Mouse (Mus musculus): ENCODE data around the gene Ccdc151. TPM values are rescaled to one million over a fixed set of nuclear protein-coding genes. Genes with fewer than 3 reads are reported as not detected.

The Ccdc151 gene
- polyA plus RNA-seq, 1 experiment from 2014 or later = 4.7 TPM

DNA sequence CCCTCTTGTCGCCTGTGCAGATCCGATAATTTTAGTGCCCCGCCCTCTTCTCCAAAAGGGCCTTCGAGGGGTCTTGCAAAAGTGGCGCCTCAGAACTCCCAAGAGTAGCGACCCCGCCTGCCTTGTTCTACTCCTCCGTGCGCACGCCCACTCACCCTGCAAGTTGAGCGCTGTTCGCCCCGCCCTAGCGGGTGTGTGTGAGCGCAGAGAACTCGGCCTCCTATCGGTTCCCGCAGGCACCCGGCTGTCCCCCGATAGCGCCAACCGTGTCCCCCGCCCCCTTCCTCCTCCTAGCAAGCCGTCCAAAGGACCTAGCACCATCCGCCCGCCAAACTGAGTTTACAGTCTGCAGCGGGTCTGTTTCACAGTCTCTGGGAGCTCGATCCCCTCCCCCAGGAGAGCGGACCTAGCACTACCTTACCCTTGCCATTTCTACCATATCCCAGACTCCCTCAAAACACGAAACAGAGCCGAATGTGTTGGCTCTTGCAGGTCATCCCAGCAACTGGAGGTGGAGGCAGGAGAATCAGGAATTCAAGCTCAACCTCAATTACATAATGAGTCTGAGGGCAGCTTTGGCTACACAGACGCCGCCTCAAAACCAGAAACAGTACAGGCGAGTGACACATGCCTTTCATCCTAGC lies 39.9 kb downstream of the Ccdc151 start:
- ATAC-seq (ENCODE audit: low FRiP score) = peak; percentile 70
- Histone ChIP-seq H3K9ac (peak overlapping the region; percentile 39), H3K9me3 (replicated peaks) (no peaks in the 10 kb centered on the region), H3K4me3 (peak overlapping the region; percentile 37), H3K27me3 (peaks cover 55% of the 10 kb centered on the region), H3K36me3 (no peaks in the 10 kb centered on the region), H3K27ac (no peak overlapping the region), H3K4me1 (peaks cover 24% of the 10 kb centered on the region), H3K4me2 (replicated peaks) (peak overlapping the region; percentile 59)
- 4% methylated on average over 34 of the region's 34 CpGs for WGBS

DNA sequence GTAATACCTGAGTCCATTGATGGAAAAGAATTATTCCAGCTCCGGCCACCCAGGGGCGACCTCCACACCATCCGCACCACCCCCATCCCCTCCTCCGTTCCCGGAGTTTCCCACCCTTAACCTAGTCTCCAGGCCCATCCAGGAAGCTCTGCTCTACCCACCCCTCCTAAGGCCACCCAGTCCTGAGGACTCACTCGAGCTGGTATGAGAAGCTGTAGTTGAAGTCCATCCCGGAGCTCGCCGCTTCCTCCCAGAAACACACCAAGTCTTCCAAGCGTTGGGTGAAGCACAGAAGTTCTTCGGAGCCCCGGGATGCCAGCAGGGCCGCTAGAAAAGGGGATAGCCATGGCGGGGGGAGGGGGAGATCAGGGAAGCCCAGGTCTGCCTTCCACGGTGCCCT lies 40.4 kb downstream of the Ccdc151 start:
- Histone ChIP-seq H3K27ac (no peak overlapping the region), H3K9ac (peak overlapping the region; percentile 39; the same call in 1 of the 2 replicates), H3K4me1 (peaks cover 24% of the 10 kb centered on the region), H3K9me3 (replicated peaks) (no peaks in the 10 kb centered on the region), H3K4me3 (peak overlapping the region; percentile 37), H3K36me3 (no peaks in the 10 kb centered on the region), H3K4me2 (replicated peaks) (peak overlapping the region; percentile 59), H3K27me3 (peaks cover 55% of the 10 kb centered on the region)
- WGBS = 0% methylated on average over 15 of the region's 15 CpGs
- no peak for ATAC-seq (ENCODE audit: low FRiP score)

DNA sequence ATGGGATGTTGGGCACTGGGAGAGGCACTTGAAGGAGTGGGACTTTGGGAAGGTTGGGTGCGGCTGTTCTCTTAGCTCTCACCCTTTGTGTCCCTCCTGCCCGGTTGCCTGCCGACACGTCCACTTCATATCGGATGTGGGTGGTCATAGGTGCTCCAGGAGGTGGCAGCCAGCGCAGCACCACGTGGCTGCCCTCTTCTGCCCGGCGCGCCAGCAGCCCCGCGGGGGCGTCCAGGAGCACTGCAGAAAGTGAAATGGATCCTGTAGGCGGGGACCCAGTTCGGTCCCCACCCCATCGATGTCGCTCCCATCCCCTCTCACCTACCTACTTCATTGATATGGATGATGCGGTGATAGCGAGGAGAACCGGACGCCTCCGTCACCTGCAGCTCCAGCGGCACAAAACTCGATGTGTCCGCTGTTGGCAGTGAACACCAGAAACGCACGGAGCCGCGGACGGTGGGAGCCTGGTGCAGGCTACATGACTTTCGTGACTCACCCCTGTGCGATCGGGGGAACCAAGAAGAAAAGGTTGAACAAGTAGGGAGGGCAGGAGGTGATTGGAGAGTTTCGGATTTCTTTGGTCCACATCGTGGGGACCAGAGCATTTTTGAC lies 41.0 kb downstream of the Ccdc151 start:
- H3K4me2 ChIP-seq (replicated peaks) = peak overlapping the region; percentile 59
- ATAC-seq (ENCODE audit: low FRiP score) = no peak
- no peaks in the 10 kb centered on the region for H3K36me3 ChIP-seq
- no peak overlapping the region for H3K27ac ChIP-seq
- H3K27me3 ChIP-seq = peaks cover 55% of the 10 kb centered on the region
- H3K9ac ChIP-seq = 0 out of 2 replicates have a peak overlapping the region, but pooled peaks have one; percentile 35
- 2% methylated on average over 35 of the region's 35 CpGs for WGBS
- peaks cover 27% of the 10 kb centered on the region for H3K4me1 ChIP-seq
- H3K4me3 ChIP-seq = peak overlapping the region; percentile 37
- no peaks in the 10 kb centered on the region for H3K9me3 ChIP-seq (replicated peaks)

DNA sequence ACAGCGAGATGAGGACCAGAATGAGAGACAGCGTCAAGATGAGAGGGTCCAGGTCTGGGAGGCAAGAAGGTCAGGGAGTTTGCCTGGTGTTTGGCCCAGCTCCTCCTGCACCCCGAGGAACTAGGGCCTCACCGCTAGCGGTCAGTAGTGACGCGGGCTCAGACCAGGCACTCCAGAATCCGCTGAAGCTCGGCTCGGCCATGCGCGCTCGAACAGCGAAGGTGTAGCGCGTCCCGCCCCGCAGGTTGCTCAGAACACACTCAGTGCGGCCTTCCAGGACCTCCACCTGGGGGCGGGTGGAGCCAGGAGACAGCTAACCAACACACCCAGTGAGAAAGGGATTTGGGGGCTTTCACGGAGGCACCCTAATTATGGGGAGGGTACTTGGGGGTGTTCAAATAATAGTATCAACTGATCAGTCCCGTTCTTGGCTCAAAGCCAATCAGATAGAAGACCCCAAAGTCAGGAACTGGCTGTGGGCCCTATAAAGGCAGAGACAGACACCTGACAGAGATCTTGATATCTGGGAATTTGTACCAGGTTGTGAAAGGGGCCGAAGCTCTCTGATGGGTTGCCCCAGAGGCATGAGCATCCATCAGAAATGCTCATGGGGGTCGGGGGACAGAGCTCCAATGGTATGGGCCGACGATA lies 41.8 kb downstream of the Ccdc151 start:
- Histone ChIP-seq H3K9me3 (replicated peaks) (no peaks in the 10 kb centered on the region), H3K27me3 (peaks cover 55% of the 10 kb centered on the region), H3K27ac (no peak overlapping the region), H3K4me1 (peaks cover 30% of the 10 kb centered on the region), H3K4me2 (replicated peaks) (0 out of 2 replicates have a peak overlapping the region, but pooled peaks have one; percentile 59), H3K36me3 (no peaks in the 10 kb centered on the region), H3K9ac (no peak overlapping the region), H3K4me3 (0 out of 2 replicates have a peak overlapping the region, but pooled peaks have one; percentile 5)
- no peak for ATAC-seq (ENCODE audit: low FRiP score)
- 9% methylated on average over 26 of the region's 26 CpGs for WGBS

DNA sequence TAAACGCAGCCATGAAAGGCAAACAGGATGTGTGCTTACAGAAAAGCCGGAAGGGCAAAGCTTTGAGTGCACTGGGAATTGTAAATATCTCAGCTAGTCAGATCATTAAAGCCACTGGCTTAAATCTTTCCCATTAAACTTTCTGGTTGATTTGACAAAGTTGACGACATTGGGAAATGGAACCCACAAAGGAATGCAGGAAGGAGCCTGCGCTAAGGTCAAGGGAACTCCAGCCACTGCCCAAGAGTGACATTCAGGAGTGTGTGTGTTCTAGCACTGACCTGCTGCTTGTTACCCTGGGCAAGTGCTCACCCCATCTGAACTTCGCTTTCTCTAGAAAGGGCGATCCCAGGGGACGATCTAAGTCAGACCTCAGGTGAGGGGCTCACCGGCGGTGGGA lies 42.3 kb downstream of the Ccdc151 start:
- no peak for ATAC-seq (ENCODE audit: low FRiP score)
- no peak overlapping the region for H3K4me3 ChIP-seq
- WGBS = 52% methylated on average over 9 of the region's 9 CpGs

DNA sequence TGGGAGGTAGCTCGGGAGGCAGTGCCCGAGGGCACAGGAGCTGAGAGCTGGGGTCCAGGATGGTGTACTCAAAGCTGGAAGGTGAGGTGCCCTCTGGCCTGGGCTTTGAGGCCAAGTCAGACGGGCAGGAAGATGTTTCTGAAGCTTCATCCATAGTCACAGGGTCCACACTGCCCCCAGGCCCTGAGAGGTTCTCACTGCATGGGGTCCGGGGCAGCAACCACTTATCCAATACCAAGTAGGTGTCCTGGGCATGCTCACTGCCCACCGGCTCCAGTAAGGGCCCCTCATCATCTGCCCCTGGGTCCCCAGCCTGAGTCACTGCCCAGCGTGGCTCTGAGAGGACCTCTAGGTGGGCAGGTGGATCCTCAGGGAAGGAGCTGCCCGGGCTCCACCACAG lies 43.2 kb downstream of the Ccdc151 start:
- no peaks in the 10 kb centered on the region for H3K36me3 ChIP-seq
- 95% methylated on average over 7 of the region's 7 CpGs for WGBS
- peaks cover 54% of the 10 kb centered on the region for H3K27me3 ChIP-seq
- no peak overlapping the region for H3K4me3 ChIP-seq
- H3K4me2 ChIP-seq (replicated peaks) = no peak overlapping the region
- no peak overlapping the region for H3K27ac ChIP-seq
- no peaks in the 10 kb centered on the region for H3K9me3 ChIP-seq (replicated peaks)
- ATAC-seq (ENCODE audit: low FRiP score) = no peak
- peaks cover 33% of the 10 kb centered on the region for H3K4me1 ChIP-seq
- H3K9ac ChIP-seq = no peak overlapping the region

More for the DNA sequence above, 42.3 kb downstream of the Ccdc151 start:
- peaks cover 55% of the 10 kb centered on the region for H3K27me3 ChIP-seq
- no peaks in the 10 kb centered on the region for H3K36me3 ChIP-seq
- no peak overlapping the region for H3K27ac ChIP-seq
- H3K4me1 ChIP-seq = peaks cover 30% of the 10 kb centered on the region
- H3K4me2 ChIP-seq (replicated peaks) = no peak overlapping the region
- H3K9me3 ChIP-seq (replicated peaks) = no peaks in the 10 kb centered on the region
- no peak overlapping the region for H3K9ac ChIP-seq

DNA sequence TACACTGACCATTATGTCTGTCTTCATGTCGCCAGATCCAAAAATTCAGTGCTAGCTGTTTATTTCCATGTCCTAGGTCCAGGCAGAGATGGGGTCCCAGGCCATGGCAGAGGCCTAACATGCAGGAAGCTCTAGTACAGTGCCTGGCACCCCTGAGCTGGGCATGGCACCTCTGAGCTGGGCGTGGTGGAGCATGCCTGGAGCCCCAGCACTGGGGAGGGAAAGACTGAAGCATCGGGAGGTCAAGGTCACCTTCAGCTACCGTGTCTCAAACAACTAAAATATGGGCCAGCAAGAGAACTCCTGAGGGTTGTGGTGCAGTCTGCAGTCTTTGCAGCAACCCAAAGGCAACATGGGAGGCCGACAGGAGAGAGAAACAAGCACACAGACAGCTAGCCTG lies 44.1 kb downstream of the Ccdc151 start:
- Histone ChIP-seq H3K9me3 (replicated peaks) (no peaks in the 10 kb centered on the region), H3K4me2 (replicated peaks) (no peak overlapping the region), H3K36me3 (no peaks in the 10 kb centered on the region), H3K27ac (no peak overlapping the region), H3K27me3 (peaks cover 46% of the 10 kb centered on the region), H3K9ac (no peak overlapping the region), H3K4me1 (peaks cover 35% of the 10 kb centered on the region), H3K4me3 (no peak overlapping the region)
- no peak for ATAC-seq (ENCODE audit: low FRiP score)
- WGBS = 80% methylated on average over 5 of the region's 5 CpGs

DNA sequence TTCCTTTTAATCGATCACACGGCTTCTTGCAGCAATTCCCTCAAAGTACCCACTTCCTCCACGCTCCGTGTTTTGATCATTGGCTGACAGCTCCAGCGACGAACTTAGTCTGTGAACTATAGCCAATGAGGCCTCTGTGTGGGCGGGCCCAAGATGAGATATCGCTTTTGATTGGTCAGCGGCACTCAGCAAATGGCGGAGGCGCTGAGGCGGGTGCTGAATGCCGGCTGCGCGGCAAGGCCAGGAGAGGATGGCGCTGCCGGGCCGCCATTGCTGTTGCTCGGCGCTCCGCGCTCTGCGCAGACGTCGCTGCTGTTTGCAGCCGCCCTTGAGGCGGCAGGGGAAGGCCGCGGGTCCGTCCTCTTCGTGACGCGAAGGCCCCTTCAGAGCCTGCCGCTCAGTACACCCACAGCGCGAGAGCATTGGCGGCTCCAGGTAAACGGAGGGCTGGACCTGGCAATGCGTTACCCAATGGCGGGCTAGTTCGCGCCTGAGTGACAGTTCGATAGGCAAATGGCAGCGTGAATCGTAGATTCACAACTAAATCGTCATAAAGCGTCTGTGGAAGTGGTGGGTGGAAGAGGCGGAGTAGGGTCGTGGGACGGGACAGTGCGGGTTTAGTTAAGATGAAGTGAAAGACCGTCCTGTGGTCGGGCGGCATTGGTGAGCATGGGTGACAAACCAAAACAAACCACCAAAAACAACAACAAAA lies 46.7 kb downstream of the Ccdc151 start, which contains the start of gene Swsap1:
Gene Swsap1 (plus strand): TSS at position 186 of the 712 bp plus-strand sequence.
- 0 out of 2 replicates have a peak, but pooled peaks cover 3% of the 10 kb centered on the region for H3K9me3 ChIP-seq (replicated peaks)
- peaks cover 16% of the 10 kb centered on the region for H3K4me1 ChIP-seq
- WGBS = under 1% methylated on average over 54 of the region's 54 CpGs
- peak; percentile 98 for ATAC-seq (ENCODE audit: low FRiP score)
- H3K27ac ChIP-seq = peak within 1 kb of the TSS; percentile 92
- peaks cover 20% of the 10 kb centered on the region for H3K27me3 ChIP-seq
- peak within 1 kb of the TSS; percentile 80 for H3K9ac ChIP-seq
- H3K4me3 ChIP-seq = peak within 1 kb of the TSS; percentile 65
- no peaks in the 10 kb centered on the region for H3K36me3 ChIP-seq
- peak within 1 kb of the TSS; percentile 60 for H3K4me2 ChIP-seq (replicated peaks)

DNA sequence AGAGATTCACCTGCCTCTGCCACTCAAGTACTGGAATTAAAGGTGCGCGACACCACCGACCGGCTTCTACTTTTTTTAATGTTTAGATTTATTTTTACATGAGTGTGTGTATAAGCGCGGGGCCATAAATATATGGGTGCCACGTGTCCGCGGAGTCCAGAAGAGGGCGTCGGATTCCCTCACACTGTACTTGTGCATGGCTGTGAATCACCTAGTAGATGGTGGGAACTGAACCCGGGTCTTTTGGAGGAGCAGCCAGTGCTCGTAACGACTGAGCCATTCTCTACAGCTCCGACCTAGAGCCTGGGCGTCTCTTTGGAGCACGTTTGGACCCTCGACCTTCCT lies 47.2 kb downstream of the Ccdc151 start:
- Histone ChIP-seq H3K4me3 (peak overlapping the region; percentile 65), H3K4me1 (peaks cover 16% of the 10 kb centered on the region), H3K36me3 (no peaks in the 10 kb centered on the region), H3K9me3 (replicated peaks) (0 out of 2 replicates have a peak, but pooled peaks cover 3% of the 10 kb centered on the region), H3K27ac (peak overlapping the region; percentile 92), H3K4me2 (replicated peaks) (peak overlapping the region; percentile 59), H3K9ac (peak overlapping the region; percentile 80), H3K27me3 (peaks cover 17% of the 10 kb centered on the region)
- peak; percentile 72 for ATAC-seq (ENCODE audit: low FRiP score)
- WGBS = 3% methylated on average over 18 of the region's 18 CpGs

DNA sequence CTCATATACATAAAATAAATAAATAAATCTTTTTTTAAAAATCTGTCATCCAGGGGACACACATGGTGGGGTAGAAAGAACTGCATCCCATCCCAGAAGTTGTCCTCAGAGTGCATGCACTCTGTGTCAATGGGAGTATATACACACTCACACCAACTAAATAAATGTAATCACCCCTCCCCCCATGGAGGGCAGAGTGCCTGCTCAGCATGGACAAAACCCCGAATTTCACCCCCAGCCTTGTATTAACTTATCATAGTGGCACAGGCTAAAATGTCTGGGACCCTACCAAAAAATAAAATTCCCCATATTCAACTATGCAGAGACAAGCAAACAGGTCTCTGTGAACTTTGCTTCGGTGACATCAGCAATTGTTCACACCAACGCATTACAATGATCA lies 47.8 kb downstream of the Ccdc151 start:
- peaks cover 16% of the 10 kb centered on the region for H3K4me1 ChIP-seq
- H3K27me3 ChIP-seq = peaks cover 13% of the 10 kb centered on the region
- 83% methylated on average over 3 of the region's 3 CpGs for WGBS
- H3K4me2 ChIP-seq (replicated peaks) = peak overlapping the region; percentile 59; the same call in 1 of the 2 replicates
- H3K9ac ChIP-seq = no peak overlapping the region
- H3K4me3 ChIP-seq = no peak overlapping the region
- H3K9me3 ChIP-seq (replicated peaks) = 0 out of 2 replicates have a peak, but pooled peaks cover 3% of the 10 kb centered on the region
- H3K36me3 ChIP-seq = no peaks in the 10 kb centered on the region
- H3K27ac ChIP-seq = no peak overlapping the region
- no peak for ATAC-seq (ENCODE audit: low FRiP score)

DNA sequence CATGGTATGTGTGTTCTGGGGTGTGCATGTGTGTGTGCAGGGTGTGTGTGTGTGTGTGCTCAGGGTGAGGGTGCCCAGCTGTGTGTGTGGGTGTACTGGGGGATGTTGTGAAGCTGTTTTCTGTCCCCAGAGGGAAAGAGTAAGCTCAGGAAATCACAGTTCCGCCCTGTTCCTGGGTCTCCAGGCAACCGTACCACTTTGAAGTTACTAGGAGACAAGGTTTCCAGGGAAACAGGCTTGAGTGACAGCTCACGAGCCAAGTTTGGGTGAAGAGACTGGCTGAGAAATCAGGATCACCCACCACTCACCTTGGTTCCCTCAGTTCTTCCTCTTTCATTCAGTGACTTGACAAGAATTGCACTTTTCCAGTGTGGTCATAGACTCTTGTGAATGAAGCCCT lies 48.8 kb downstream of the Ccdc151 start:
- ATAC-seq (ENCODE audit: low FRiP score) = no peak
- 0 out of 2 replicates have a peak, but pooled peaks cover 3% of the 10 kb centered on the region for H3K9me3 ChIP-seq (replicated peaks)
- H3K27ac ChIP-seq = no peak overlapping the region
- no peaks in the 10 kb centered on the region for H3K36me3 ChIP-seq
- H3K4me3 ChIP-seq = no peak overlapping the region
- H3K9ac ChIP-seq = no peak overlapping the region
- H3K4me1 ChIP-seq = peaks cover 16% of the 10 kb centered on the region
- 19% methylated on average over 3 of the region's 3 CpGs for WGBS
- 0 out of 2 replicates have a peak, but pooled peaks cover 5% of the 10 kb centered on the region for H3K27me3 ChIP-seq
- no peak overlapping the region for H3K4me2 ChIP-seq (replicated peaks)

DNA sequence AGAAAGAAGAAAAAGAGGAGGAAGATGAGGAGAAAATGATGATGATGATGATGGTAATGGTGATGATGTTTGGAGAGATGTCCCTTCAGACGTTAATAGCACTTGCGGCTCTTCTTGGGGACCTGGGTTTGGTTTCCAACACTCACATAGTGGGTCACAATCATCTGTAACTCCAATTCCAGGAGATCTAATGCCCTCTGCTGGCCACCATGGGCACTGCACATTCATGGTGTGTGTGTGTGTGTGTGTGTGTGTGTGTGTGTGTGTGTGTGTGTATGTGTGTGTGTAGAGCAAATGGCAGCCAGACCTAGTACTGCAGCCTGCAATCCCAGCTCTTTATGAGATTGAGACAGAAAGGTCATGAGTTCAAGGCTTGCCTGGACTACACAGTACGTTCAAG lies 50.5 kb downstream of the Ccdc151 start:
- no peak for ATAC-seq (ENCODE audit: low FRiP score)
- Histone ChIP-seq H3K4me1 (peaks cover 24% of the 10 kb centered on the region), H3K4me3 (no peak overlapping the region), H3K36me3 (peaks cover 5% of the 10 kb centered on the region; the same call in 1 of the 2 replicates), H3K9ac (no peak overlapping the region), H3K27me3 (peaks cover 20% of the 10 kb centered on the region), H3K9me3 (replicated peaks) (0 out of 2 replicates have a peak, but pooled peaks cover 3% of the 10 kb centered on the region), H3K27ac (no peak overlapping the region), H3K4me2 (replicated peaks) (no peak overlapping the region)
- 88% methylated on average over 3 of the region's 3 CpGs for WGBS
